Mouse (Mus musculus): ENCODE results near the gene Cap2.

The Cap2 gene

DNA sequence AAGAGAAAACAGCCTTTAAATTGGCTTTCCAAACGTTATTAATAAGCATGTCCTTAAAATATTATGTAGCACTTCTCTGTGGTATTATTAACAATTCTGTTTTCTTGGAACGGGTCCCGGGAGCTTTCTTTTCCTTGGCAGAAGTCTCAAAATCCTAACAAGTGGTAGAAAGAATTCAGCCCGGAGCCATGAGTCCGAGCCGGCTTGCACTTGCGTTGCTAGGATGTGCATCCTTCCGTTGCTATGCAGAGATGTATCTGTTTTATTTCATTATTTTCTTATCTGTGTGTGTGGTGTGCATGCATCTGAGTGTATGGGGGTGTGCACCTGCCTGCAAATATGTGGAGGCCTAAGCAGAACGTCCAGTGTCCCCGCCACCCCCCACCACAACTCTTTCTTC lies 126.2 kb downstream of the Cap2 start:
- DNase-seq (ENCODE audit: low read depth, low spot score): no peak

- DNase-seq (ENCODE audit: low read depth, low spot score): no peak
These were observed 127.7 kb downstream of the Cap2 start for GRCm38 (mm10) chr13:46629391-46629790.

GRCm38 (mm10) chr13:46632796-46633195 lies 131.1 kb downstream of the Cap2 start:
- no peak for DNase-seq (ENCODE audit: low read depth, low spot score)

DNA sequence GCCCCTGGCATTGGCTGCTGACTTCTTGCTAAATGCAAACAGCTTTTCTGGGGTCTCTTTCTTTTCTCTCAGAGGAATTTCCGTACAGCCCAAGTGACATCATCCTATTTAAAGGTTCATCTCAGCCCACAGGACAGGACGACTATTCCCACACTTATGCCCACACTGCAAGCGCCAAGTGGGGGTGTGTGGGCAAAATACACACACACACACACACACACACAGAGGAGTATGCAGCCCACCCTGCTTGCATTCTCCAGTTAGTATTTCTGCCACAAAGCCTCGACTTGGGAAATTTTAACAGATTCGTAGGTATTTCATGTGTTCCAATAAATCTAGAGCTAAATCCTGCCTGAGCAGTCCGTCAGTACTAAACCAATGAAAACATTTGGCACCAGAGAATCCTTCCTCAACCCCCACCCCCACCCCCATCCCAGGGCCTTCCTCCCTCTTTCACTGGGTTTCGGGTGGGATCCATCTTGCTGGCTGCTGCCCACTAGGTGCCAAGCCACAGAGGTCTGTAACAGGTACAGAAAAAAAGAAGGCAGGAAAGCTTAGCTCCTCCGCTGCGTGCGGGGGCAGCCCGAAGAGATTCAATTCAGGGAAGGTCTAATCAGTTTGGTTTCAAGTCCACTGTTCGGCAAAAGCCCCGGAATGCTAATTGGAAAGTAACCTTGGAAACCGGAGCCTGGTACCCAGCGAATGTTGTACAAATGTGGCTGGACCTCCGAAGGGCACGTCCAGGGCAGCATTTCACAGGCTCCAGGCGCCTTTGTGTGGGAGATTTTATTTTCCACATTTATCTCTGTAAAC lies 131.9 kb downstream of the Cap2 start:
- DNase-seq (ENCODE audit: low read depth, low spot score): no peak

- no peak for DNase-seq (ENCODE audit: low read depth, low spot score)
These were observed 132.5 kb downstream of the Cap2 start for GRCm38 (mm10) chr13:46634133-46634488.

DNA sequence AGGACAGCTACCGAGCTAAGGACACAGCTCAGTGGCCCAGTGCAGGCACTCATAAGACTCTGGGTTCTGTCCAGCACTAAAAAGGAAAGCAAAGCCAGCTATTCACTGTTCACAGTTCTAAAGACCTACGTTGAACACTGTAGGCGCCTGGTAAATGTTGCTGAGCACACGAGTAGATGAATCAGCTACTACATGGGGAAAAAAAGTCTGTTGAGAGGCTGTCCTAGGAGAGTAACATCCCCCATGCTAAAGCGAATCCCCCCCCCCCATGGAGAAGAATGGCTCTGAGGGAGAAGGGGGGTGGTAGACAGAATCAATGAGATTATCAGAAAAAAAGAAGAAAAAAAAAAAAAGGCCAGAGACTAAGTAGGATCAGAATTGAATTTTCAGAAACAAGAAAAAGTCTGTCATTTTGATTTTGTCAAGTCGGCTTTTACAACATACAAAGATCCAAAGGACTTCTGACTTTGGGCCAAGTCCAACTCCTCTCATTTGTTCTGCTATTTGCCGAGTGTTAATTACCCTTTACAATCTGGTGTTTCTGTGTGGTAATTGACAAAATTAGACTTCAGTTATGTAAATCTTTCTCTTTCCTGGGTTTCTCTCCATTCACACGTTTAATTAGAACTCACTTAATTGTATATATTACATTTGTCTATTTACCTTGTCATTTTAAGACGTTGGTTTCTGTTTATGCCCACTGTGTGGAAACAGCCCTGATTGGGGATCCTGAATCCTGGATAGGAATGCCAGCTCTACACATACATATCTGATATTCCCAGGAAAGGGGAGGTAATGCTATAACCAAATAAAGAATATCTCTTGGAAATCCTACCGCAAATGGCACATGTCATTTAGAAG lies 139.2 kb downstream of the Cap2 start:
- no peak for DNase-seq (ENCODE audit: low read depth, low spot score)

DNA sequence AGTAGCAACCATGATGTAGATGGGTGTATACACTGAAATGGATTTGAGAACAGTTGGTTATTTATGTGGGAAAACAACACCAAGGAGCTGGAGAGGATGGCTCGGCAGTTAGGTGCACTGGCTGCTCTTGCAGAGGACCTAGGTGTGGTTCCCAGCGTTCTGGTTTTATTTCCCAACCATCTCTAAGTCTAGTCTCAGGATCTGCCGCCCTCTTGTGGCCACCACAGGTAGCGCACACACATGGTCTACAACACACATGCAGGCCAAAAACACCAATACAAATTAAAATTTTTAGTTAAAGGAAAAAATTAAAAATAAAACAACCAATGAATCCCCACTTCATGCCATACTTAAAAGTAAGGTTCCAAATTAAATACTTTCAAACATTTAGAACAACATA lies 140.7 kb downstream of the Cap2 start:
- peak; percentile 32 for DNase-seq (ENCODE audit: low read depth, low spot score)

- no peak for DNase-seq (ENCODE audit: low read depth, low spot score)
These were observed 142.5 kb downstream of the Cap2 start for GRCm38 (mm10) chr13:46644175-46644574.

GRCm38 (mm10) chr13:46645476-46645875 lies 143.8 kb downstream of the Cap2 start:
- DNase-seq (ENCODE audit: low read depth, low spot score): no peak

DNA sequence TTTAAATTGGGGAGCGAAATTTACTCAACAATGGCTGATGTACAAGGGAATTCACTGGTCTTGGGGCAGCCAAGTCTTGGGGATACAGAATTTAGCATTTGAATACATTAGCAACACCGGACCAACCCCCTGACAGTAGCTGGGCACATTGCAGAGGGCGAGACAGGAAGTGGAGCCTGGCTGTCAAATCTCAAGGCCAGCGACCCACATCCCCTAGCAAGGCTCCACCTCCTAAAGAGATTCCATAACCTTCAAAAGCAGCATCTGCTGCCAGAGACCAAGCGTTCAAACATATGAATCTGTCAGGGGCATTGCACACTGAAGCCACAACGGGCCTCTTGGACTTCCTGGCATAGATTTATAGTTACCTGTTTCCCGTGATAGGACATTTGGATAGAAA lies 150.2 kb downstream of the Cap2 start:
- no peak for DNase-seq (ENCODE audit: low read depth, low spot score)

DNA sequence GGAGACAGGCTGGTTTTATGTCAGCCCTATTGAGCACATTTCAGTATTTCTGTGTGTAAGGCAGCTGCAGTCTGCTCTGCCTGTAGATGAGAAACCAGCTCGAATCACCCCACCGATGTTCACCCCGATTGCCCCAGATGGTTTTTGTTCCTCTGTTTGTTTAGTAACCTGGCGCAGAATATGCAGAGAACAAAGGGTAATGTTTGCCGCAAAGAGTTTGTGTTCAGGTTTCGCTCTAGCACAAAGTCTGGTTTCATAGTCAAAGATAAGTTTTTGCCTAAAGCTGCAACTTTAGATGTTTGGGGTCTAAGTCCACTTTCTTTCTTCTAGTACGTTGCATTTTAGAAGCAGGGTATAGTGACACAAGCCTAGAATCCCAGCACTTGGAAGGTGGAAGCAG lies 151.0 kb downstream of the Cap2 start:
- DNase-seq (ENCODE audit: low read depth, low spot score): no peak

GRCm38 (mm10) chr13:46653671-46654070 lies 152.0 kb downstream of the Cap2 start:
- no peak for DNase-seq (ENCODE audit: low read depth, low spot score)

GRCm38 (mm10) chr13:46654566-46654965 lies 152.9 kb downstream of the Cap2 start:
- no peak for DNase-seq (ENCODE audit: low read depth, low spot score)

GRCm38 (mm10) chr13:46659211-46659610 lies 157.6 kb downstream of the Cap2 start:
- DNase-seq (ENCODE audit: low read depth, low spot score): no peak

- DNase-seq (ENCODE audit: low read depth, low spot score): peak; percentile 47
These were observed 161.9 kb downstream of the Cap2 start for GRCm38 (mm10) chr13:46663461-46663964.

DNA sequence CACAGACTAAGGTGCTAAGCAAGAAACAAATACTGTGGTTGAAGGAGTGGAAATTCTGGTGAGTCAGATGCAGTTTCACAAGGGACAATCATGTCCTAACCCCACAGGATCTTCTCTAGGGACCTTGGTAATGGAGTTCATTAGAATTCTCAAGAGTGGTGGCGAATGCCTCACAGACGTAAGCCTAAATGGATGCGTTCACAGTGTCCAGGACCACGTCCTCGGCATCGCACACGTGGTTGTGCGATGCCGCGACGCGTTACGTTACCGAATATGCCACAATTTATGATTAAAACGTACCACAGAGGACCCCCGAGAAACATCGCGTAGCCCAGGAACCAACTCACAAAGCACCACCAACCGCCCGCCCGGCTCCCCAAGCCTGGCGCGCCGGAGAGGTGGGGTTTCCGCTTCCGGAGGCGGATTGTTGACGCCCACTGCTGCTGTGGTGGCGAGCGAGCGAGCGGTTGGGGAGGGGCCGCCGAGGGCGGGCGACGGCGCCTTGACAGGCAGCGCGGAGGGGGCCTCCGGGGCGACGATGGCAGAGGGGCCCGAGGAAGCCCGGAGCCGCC lies 167.5 kb downstream of the Cap2 start, which contains the start of gene Fam8a1:
TSS of gene Fam8a1 (plus strand) at position 475 of the 572 bp plus-strand sequence.
- DNase-seq (ENCODE audit: low read depth, low spot score): peak; percentile 94

DNA sequence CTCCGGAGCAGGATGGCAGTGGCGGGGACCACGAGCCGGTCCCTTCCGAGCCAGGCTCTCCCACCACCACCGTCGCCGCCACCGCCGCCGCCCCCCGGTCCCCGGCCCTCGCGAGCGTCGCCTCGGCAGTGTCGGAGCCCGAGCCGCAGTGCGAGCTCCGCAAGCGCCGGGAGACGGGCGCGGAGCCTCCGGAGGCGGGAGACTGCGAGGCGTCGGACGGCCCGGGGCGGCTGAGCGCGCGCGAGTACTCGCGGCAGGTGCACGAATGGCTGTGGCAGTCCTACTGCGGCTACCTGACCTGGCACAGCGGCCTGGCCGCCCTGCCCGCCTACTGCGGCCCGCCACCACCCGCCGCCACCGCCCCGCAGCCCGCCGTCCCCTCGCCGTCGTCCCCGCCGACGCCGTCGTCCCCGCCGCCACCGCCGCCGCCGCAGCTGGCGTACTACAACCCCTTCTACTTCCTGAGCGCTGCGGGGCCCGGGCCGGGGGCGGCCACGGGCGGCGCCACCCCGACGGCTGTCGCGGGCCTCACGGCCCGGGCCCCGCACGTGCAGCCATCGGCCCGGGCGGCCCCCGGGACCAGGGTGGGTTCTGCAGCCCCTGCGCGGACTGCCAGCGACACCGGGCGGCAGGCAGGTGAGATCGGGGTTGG lies 168.1 kb downstream of the Cap2 start:
- DNase-seq (ENCODE audit: low read depth, low spot score): no peak

DNA sequence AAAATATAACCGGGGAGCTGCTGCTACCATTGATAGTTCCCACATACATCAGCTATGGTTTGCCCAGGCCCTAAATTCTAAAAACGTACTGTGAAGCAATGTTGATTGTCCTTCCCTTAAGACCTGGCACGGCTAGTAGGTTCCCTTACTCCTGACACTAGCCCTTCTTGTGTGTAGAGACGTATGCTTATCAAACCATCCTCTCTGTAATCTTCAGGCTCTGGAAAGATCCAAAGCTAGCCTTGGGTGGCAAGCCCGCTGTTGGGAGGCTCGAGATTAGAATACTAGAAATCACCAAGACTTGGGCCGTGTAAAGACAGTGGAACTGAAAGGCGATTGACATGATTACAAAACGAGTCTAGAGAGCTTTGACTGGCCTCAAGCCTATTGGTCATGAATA lies 168.9 kb downstream of the Cap2 start:
- peak; percentile 34 for DNase-seq (ENCODE audit: low read depth, low spot score)

DNA sequence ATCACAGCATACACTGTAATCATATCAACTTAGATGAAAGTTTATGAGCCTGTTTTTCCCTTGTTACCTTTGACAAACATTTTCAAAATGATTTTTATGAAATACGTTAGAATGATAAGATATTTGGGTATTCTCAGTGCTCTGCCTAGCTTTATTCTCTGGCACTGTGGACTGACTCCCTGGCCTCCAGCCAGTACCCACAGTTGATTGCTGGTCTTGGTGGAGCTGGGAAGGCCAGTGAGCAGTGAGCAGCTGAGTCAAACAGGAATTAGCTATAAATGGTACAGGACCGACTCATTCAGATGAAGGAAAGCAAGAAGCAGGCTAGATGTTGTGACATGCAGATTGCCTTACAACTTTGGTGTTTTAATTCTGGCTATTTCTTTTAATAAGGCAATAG lies 173.0 kb downstream of the Cap2 start:
- no peak for DNase-seq (ENCODE audit: low read depth, low spot score)

DNA sequence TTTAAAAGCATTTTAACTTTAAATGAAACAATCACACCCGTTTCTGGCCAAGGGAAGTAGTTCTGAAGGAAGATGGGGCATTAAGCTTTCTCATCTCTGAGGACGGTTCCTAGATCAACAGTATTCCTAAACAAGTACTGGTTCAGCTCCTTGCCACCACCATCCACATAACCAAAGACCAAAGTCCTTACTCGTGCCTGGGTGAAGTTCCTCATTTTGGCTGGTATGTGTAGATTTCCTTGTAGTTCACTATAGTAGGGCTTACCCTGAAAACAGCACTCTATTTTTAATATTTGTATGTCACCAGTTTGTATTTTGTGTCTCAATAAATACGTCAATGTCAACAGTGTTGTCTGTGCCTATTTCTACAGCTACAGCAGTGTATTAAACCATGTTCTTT lies 176.1 kb downstream of the Cap2 start:
- no peak for DNase-seq (ENCODE audit: low read depth, low spot score)

GRCm38 (mm10) chr13:46682921-46683320 lies 181.3 kb downstream of the Cap2 start:
- DNase-seq (ENCODE audit: low read depth, low spot score): no peak

- DNase-seq (ENCODE audit: low read depth, low spot score): no peak
These were observed 181.7 kb downstream of the Cap2 start for GRCm38 (mm10) chr13:46683370-46683769.
